Mouse (Mus musculus): ENCODE results near the gene Rgl3. TPM values are rescaled to one million over a fixed set of nuclear protein-coding genes. Genes with fewer than 3 reads are reported as not detected.

Gene Rgl3
- total RNA-seq (2022) = 1 to 10 TPM; 2.2 to 4.2 (median 2.6) TPM

DNA sequence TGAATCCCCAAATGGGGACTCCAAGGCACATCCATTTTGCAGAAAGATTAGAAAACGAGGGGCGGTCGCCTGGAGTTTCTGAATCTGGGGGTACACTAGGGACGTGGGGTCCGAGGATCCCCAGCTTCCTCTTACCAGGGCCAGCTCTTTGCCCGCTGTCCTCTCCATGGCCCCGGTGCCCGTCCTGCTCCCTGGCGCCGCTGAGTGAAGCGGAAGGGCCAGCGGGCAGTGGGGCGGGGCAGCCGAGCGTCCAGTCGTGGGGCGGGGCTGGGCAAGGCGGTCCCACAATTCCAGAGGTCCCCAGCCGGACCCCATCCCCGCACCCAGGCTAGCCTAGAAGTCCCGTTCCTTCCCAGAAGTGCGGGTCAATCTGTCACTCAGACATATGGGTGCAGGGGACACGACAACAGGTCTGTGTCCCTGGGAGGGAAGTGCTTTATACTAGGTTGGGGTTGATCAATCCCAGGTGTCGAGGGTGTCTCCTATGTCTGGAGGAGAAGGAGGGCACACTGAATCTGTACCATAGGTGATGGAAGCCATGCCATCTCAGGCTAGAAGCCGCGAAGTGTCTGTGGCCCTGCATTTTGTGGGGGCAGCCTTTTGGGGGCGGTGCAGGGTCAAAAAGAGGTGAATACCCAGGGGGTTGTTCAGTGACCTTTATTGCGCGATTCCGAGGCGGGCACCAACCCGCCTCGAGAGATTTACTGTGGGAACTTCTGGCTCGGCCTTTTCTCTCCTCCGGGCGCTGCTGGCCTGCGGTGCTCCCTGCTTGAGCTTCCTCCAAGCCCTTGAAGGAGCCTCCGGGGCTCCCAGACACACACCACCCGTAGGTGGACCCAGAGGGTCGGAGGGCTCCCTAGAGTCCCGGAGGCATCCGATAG is at the start of gene Rgl3:
Gene Rgl3 (minus strand): TSS at position 217 of the 881 bp plus-strand sequence.
- no peak for DNase-seq (ENCODE audit: low spot score in 2 of 2)

DNA sequence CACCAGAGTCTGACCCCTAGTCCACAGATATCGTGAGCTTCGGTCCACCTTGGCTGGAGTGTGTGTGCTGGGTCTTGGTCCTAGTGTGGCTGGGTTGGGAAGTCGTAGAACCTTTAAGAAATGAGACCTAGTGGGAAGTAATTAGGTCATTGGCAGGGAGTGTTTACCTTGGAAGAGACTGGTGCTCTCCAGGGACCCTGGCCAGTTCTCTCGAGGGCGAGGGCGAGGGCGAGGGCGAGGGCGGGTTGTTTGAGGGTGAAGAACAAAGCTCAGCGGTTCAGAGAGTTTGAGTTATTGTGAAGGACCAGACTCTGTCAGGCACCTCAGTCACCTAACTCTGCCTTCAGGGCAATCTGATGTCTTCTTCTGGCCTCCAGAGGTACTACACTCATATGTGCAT is 48.6 kb upstream of the Rgl3 start:
- no peak for DNase-seq (ENCODE audit: low spot score in 2 of 2)

DNA sequence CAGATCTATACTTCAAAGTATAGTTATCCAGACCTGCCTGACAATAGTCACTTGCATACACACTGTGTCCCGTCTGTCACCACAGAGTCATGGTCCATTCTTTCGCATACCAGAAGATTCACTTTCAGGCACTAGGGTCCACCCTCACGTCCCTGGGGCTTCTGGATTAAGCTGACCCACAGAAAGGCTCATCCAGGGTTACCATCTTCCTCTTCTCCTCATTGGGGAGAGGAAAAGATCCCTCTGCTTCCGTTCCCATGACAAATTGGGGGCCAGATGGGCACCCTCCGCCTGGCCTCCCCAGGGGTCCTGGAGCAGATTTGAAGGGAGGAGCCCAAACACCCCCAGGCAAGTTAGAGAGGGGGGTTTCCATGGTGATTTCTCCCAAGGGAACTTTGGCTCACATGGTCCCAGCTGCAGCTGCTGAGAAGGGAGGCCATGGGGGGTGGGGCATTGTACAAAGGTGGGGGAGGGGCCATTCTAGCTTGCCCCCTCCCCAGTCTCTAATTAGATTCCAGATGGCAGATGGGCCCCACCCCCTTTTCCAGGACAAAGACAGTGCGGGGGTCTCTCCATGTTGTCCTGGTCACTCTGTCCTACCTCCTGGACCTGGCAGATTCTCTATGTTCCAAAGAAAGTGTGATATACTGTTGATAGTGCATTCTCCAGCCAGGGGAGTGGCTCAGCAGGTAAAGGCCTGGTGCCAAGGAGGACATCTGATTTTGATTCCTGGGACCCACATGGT is 46.2 kb upstream of the Rgl3 start:
- DNase-seq (ENCODE audit: low spot score in 2 of 2) = no peak

DNA sequence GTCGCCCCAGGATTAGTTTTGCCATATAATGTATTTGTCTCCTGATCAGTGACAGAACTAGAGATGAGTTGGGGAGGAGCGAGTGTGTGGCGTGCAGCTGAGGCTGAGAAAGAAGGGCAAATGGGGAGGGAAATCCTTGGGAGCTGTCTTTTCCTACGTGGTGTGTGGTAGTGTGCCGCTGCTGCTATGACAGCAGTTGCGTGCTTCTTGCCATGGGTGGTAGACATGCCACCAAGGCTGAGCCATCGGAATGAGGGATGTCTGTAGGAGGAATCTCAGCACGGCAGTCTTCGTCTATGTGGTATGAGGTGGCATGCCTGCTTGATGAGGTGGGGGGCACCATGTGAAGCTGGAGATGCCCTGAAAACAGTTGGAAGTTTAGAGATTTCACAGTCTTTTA is 41.1 kb upstream of the Rgl3 start:
- DNase-seq (ENCODE audit: low spot score in 2 of 2) = no peak

DNA sequence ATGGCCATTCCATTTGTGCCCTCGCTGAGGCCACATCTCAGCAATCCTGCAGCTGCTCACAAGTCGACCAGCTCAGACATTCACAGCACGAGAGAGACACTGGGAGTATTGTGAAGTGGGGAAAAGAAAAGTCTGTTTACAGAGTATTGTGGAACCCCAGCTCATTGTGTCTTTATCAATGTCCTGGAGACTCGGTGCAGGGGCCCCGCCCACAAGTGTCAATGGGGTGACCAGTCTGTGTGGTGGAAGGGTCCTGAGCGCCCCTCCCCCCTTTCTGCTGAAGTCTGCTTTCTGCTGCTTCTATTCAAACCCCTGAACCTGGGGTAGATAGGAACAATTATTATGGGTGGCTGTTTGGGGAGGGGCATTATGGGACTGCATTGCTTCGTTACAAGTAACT is 39.2 kb upstream of the Rgl3 start:
- DNase-seq (ENCODE audit: low spot score in 2 of 2) = no peak

DNA sequence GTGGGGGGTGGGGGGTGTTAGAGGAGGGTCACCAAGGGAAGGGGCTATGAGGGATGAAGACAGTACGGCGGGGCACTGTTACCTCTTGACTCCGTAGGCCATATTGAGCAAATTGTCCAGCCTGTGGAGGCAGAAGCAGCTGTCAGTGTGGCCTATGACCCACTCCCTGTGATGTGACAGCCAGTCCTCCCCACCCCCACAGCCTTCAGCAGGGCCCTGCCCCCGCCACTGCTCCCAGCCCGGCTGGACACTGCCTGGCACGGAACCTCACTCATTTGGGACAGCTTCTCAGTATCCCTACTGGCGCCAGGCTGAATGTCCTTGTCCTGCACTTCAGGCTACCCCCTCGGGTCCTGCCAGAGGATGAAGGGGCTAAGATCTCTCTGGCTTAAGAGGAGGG is 35.3 kb upstream of the Rgl3 start:
- DNase-seq (ENCODE audit: low spot score in 2 of 2) = peak in 1 of 2 experiments; percentile 51

DNA sequence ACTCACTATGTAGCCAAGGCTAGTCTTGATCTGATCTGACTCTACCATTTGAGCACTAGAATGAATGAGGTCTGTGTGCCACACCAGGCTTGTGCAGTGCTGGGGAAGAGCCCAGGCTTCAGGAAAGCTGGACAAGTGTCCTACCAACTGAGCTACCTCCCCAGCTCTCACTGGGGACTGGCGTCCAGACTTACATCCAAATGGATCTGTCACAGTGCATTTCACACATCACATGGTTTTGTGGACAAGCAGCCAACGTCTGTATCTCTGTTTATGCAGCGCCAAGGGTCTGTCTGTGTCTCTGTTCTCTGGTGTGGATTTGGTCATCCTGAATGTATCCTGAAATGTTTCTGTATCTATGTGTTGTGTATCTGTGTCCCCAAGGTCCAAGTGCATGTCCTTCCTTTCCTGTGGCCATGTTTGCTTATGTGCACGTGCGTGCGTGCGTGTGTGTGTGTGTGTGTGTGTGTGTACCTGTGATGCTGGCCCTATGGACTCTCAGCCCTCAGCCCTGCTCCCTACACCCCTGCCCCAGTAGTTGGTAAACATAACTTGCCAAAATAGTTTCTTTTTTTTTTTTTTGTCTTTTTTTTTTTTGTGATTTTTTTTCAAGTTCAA is 28.1 kb upstream of the Rgl3 start:
- DNase-seq (ENCODE audit: low spot score in 2 of 2) = no peak

DNA sequence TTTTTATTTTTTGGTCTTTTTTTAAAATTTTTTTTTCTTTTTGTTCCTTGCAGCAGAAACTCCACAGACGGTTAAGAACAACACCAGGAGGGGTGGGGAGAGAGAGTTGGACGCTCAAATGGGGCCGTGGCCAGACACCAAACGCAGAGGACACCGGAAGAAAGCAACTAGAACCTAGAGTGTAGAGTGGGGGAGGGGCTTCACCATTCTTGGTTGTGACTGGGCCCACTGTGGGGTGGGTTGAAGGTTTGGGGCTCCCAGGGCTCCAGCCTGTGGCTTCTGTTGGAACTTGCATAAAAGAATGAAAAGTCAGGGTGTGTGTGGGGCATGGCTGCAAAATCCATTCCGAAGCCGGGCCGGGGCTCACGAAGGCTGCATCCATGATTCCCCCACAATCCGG is 27.0 kb upstream of the Rgl3 start:
- no peak for DNase-seq (ENCODE audit: low spot score in 2 of 2)

DNA sequence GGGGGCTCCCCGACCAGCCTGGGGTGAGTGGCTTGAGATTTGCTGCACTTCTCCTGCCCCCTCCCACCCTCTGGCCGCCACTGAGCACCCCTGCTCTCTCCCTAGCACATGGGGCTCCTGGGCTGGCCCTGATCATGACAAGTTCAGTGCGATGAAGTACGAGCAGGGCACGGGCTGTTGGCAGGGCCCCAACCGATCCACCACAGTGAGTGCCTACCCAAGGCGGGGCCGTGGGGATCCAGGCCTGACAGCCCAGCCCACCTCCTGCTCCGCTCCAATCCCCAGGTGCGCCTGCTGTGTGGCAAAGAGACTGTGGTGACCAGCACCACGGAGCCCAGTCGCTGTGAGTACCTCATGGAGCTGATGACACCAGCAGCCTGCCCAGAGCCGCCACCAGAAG is 23.5 kb upstream of the Rgl3 start:
- DNase-seq (ENCODE audit: low spot score in 2 of 2) = no peak

DNA sequence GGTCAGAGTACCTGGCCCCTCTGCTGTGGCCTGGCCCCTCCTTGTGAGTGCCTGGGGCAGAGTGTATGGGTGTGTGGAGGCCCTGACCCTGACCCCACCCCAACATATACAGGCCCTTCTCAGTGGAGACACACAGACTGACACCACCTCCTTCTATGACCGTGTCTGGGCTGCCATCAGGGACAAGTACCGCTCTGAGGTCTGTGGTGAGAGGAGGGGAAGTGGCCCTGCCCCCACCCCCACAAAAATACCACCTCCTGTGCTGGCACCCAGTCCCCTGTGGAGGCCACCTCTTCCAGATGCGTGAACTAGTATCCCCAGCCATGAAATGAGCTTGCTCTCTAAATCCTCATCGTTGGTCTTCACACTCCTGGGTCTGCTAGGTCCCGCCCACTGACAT is 21.8 kb upstream of the Rgl3 start:
- DNase-seq (ENCODE audit: low spot score in 2 of 2) = no peak

DNA sequence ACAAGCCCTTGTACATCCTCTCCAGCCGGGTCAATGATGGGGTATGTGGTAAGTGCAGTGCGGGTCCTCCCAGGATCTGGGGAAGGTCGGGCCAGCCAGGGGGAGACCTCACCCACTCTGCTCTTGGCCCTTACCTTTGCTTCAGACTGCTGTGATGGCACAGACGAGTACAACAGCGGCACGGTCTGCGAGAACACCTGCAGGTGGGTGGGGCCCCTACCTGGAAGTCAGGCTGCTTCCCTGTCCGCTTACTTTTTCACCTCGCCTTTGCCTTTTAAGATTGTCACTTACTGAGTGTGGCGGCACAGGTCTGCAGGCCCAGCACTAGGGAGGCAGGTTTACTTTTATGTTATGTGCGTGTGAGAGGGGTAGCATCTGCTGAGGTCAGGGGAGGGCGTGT is 15.3 kb upstream of the Rgl3 start:
- no peak for DNase-seq (ENCODE audit: low spot score in 2 of 2)

DNA sequence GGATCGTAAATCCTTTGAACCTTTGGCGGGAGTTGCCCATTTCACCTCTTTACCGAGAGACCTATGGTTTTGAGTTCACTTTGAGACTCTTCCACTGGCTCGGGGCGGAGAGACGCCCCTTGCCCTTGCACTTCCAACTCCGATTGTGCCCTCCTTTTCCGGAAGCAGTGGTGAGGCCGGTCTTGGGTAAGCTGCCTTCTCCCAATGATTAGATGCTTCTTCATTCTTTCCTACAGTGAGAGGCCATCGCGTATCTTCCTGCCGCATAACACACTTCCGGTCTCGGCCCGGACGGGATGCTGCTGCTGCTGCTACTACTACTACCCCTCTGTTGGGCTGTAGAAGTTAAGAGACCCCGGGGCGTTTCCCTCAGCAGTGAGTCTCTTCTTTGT is 13.9 kb upstream of the Rgl3 start:
- peak; percentile 49 to 61 for DNase-seq (ENCODE audit: low spot score in 2 of 2)

DNA sequence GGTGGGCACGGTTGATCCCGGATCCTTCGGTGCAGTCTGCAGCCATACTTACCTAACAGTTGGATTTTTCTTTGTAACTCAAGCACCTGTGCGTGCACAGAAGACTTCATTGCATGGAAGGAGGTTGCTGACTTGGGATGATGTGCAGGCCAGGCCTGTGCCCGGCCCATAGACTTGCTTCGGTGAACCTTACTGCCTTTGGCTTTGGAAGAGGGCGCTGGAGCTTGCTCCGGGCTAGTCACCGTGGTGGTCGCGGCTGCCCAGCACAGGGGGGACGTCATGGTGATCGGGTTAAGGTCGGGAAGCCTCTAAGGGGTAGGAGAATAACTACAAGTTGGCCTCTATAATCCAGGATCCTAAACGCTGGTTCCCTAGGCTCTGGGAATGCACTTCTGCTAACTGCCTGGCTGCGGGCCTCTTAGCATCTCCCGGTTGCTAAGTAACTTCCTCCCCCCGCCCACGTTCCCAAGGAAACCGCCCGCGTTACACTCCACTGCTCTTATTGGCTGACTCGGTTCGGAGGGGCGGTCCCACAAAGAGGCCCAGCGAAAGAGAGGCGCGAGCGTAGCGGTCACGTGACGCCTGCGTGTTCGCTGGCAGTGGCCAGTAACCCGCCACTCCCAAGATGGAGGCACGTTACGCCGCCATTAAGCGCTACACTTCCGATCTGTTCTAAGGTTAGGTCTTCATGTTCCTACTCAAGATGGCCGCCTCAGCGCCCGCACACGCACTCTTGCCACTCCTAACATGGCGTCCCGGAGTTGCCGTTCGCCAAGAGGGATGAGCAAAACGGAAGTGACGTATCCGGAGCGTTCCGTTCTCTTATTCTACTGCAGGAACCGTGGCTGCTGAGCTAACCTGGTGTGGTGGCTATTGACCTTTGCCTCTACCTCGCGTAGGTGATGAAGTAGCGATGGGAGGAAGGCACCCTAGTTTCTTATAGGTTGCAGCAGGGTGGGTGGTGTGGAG is 13.2 kb upstream of the Rgl3 start, which contains the start of the genes Ccdc151 and Prkcsh:
Gene Ccdc151 (minus strand): TSS at position 441 of the 969 bp plus-strand sequence.
Gene Prkcsh (plus strand): TSS at position 613 of the 969 bp plus-strand sequence.
- DNase-seq (ENCODE audit: low spot score in 2 of 2) = peak; percentile 99 to 100

DNA sequence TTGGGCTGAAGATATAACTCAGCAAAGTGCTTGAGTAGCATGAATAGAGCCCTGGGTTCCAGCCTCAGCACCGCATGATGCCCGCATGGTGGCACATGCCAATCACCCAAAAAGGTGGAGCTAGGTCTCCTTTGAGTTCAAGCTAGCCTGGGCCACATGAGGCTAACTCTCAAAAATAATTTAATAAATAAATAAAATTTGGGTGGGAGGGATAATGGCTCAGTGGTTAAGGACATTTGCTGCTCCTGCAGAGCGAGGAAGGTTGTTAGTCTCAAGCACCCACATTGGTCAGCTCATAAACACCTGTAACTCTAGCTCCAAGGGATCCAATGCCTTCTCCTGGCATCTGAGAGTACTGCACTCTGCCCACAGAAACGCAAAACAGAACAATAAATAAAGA is 12.4 kb upstream of the Rgl3 start:
- DNase-seq (ENCODE audit: low spot score in 2 of 2) = no peak

DNA sequence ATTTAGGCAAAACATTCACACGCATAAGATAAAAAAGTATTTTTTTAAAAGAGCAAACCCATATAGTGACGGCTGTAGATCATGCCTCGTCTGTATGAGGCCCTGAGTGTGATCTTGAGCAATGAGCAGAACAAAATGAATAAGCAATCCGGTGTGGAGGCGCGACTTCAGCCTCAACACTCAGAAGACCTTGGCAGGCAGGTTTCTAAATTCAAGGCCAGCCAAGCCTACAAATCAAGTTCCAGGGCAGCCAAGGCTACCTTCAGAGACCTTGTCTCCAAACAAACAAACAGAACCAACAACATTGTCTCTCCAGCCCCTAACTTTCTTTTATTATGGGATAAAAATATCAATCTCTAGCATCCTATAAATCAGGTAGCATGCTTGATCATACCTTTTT is 11.1 kb upstream of the Rgl3 start:
- no peak for DNase-seq (ENCODE audit: low spot score in 2 of 2)

DNA sequence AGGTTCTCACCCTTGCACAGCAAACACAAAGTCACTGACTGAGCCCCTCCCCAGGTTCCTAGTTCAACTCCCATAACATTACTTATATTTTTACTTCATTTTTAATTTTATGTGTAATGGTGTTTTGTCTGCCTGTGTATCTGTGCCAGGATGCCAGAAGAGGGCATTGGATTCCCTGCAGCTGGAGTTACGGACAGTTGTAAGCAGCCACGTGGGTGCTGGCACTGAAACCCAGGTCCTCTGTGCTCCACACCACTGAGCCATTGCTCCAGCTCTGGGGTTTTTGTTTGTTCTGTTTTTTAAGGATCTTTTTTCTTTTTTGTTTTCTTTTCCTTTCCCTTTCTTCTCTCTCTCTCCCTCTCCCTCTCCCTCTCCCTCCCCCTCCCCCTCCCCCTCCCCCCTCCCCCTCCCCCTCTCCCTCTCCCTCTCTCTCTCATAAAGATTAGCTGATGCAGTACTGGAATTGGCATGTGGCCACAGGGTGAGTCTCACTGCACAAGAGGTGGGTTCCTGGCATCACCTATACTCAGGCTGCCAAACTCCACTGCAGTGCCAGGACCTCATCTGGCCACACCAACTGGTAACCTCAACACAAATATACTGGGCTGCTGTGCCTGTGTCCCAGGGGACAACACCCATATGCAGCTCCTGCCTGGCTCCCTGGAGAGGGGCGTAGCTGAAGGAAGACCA is 7.1 kb upstream of the Rgl3 start:
- no peak for DNase-seq (ENCODE audit: low spot score in 2 of 2)

DNA sequence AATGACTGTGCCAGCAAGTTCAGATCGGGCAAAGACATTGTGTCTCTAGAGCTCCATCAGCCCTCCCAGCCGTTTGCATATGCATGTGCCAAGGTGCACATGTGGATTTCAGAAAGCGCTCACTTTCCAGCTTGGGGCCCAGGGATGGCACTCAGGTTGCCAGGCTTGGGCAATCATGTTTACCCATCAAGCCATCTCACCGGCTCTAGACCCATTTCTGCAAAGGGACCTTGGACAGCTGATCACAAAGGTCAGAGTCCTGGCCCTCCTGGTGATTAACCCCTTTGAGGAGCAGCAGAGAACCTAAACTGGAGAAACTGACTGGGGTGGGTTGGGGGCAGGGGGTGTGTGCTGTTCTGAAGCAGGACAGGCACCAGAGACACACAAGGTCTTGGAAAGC is 3.0 kb upstream of the Rgl3 start:
- DNase-seq (ENCODE audit: low spot score in 2 of 2) = no peak

DNA sequence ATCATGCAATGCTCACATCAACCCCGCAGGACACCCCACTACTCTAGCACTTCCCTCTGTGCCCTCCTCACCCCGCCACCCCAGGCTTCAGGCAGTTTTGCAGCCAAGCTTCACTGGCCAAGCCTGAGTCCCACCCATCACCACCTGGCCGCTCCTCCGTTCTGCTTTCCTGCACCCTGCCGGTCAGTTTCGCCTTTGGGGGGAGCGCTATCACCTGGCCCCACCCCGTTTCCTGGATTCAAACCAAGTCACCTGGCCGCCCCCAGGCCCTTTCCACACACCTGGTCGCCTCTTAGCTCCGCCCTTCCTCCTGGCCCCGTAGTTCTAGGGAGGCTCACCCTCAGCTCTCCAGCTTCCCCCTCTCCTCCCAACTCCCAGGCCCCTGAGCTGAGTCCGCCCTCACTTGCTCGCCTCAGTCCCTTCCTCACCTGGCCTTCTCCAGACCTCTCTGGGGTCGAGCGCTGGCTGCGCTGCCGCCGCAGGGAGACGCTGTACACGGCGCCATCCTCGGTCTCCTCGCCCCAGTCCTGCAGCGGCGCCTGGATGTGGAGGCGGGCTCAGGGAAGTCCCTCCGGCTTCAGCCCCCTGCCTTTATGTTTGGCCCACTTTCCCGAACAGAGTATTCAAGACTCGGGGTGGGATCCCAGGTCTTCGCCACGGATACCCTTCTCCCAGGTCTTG is 685 bp downstream of the Rgl3 start:
- no peak for DNase-seq (ENCODE audit: low spot score in 2 of 2)

DNA sequence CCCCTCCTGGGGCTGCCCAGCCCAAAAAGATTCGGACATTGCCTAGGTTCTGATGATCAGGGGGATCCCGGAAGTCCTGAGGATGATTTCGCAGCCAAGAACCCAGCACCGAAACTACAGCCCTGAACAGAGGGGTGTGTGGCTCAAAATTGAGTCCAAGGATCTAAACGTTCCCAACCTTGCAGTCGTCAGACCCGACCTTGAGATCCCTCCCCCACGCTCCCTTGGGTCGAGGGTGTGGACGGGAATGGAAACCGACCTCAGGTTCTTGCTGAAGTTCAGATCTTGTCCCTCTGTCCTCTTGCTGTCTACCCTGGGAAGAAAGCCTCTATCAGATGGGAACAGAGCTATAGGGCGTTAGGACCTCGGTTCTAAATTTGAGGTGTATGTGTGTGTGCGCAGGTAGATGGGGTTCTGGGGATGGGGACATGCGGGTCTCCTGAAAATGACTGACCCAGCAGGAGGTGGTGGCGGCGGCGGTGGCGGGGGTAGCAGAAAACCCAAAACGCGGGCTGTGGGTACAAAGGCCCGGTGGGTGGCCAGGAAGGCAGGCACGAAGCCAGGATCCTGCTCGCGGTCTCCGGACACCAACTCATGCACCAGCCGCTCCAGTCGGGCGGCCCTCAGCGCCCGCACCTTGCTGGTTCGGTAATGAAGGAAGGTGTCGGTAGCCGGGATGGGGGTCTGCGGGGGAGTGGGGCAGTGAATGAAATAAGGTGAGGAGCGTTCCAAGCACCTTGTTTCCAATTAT is 1.5 kb downstream of the Rgl3 start:
- DNase-seq (ENCODE audit: low spot score in 2 of 2) = no peak
